Mouse (Mus musculus) liver, adult 2 months (tissue): Measurements from ENCODE around the gene Olfr488.

Experiments
- CTCF ChIP-seq: fragments of 200-500 bp; IDR thresholded peaks from 2 replicates; pipeline ENCODE4 v1.5.1; 2011; ENCODE audit warnings: low read depth, low read length, control low read depth
- POLR2A ChIP-seq: fragments of 200-500 bp; IDR thresholded peaks from 2 replicates; pipeline ENCODE4 v1.6.1; 2011; ENCODE audit warnings: low read length, control low read depth; ENCODE audit not compliant: insufficient read depth; ENCODE audit errors: extremely low read depth

- TF ChIP-seq POLR2A (no peak), CTCF (no peak)
These were observed at the start of gene Olfr488 for GRCm38 (mm10) chr7:108258247-108258646.
